Mouse (Mus musculus) cerebral cortex, adult 2 months (tissue): ENCODE data around the gene Cilp2.

Experiments
- WGBS: fragments of 180-500 bp; shearing (Covaris S2); methylation state at CpG from one replicate; pipeline ENCODE4 v1.1.7; 2018; 5-methylcytosine and 5-hydroxymethylcytosine counted together

Gene Cilp2

DNA sequence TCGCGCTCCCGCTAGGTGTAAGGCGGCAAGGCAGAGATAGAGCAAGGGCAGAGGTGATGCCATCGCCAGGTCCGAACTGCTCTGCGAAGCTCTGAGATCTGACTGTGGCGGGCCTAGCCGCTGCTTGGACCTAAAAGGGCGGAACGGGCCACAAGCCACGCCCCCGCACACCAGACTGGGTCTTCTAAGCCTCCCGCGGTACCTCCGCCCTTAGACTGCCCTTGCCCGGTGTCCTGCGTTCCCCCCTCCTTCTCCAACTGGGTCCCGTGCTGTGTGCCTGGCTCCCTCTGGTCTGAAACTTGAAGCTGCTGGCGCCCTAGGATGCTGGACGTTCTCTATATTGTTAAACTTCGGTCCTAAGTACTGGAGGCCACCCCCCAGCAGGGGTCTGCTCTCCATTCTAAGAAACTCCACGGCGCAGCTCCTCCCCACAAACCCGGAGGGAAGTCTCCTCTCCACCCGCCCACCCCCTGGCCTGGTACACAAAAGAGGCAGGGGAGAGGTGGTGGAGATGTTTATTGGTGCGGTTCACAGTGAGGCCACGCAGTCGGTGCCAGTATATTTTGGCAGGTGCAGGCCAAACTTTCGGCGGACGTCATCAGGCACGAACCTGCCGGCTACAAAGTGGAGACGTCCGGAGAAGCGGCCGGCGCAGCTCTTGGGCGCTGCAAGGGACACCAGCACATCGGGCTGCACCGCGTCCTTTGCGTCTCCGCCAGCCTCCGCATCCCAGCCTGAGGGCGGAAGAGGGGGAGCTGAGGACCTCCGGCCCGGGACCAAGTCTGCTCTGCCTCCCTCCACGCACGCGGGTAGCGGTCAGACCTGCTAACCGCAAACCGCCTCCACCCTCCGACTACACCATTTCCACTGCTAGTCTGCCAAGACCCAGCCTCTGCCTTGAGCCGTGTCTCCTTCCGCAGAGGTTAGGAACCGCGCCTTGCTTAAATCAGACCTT is at the start of gene Cilp2:
Cilp2 (minus strand) TSS at position 399 of the 955 bp plus-strand sequence.
- WGBS: 2% methylated on average over 60 of the region's 60 CpGs

DNA sequence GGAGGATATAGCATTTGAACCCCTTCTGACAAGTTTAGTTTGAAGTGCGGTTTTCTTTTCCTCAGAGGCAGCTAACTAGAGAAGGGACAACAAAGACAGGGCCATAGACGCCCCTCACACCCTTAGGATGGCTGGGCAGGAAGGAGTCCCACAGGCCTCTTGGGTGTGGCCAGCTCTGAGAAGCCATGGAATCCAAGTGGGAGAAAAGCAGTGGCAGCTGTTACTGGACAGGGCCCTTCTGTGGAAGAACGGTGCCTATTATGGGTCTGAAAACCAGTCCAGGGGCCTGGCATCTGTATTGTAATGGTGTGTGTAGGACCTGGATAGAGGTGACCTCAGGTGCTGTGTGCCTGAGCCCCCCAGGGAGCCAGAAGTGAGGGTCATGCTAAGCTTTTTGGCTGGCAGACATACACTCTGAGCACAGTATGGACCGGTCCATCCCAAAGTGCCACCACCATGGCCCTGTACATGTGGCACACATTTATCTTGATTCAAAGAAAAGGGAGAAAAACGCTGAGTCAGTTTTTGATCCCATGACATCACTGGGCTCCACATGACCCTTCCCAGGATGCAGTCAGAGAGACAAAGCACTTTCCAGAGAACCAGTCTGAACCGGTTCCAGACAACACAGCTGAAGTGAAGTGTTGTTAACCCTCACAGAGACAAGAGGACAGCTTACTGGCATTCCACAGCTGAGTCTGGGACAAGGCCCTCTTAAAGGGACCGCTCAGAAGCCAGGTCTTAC is 48.7 kb upstream of the Cilp2 start:
- 62% methylated on average over 7 of the region's 7 CpGs for WGBS

DNA sequence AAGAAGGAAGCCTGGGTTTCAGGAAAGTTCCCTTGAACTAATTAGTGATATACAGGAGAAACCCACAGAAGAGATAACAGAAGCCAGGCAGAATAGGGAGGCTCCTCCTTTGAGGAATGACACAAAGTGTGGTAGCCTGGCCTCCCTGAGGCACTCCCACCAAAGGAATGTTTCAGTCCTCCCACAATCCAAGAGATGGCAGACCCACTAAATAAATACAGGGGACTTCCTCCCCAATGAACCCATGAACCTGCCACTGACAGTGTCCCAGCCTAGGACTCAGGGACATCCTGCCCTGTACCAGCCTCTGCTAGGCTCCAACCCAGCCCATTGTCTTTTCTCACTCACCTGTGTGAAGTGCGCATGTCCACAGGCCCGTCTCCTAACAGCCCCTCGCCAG is 47.9 kb upstream of the Cilp2 start:
- WGBS: 95% methylated on average over 3 of the region's 3 CpGs

DNA sequence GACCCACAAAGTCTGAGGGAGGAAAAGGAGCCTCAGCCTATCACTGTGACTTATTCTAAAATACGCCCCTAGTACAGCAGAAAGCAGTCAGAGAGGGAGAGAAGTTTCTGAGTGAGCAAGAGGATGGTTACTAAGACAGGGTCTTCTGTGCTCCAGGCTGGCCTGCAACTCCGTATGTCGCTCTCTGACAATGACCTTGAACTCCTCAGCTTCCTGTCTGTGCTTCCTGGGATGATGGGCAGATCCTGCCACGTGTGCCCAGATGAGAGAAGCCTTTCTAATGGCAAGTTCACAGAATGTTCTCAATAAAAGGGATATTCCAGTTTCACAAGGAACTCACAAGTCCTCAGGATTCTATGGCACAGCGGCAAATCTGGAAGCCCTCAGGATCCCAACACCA is 47.1 kb upstream of the Cilp2 start:
- WGBS: 83% methylated on average over 5 of the region's 5 CpGs

DNA sequence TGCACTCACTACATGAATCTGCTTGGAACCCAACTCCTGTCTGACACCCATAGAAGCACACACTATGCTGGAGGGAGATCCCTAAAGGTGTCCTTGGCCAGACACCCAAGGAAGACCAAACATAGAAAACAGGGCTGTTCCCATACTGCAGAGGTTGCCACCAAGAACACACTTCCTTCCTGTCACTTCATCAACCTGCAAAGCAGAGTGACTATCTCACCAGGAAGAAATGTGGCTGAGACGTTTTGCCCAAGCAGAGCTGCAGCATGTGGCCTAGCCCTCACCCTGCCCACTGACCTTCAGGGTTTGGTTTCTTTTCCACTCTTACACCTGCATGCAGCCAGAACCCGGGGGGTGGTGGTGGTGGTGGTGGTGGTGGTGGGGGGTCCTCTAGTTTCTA is 46.3 kb upstream of the Cilp2 start:
- WGBS: 89% methylated on average over 2 of the region's 2 CpGs

DNA sequence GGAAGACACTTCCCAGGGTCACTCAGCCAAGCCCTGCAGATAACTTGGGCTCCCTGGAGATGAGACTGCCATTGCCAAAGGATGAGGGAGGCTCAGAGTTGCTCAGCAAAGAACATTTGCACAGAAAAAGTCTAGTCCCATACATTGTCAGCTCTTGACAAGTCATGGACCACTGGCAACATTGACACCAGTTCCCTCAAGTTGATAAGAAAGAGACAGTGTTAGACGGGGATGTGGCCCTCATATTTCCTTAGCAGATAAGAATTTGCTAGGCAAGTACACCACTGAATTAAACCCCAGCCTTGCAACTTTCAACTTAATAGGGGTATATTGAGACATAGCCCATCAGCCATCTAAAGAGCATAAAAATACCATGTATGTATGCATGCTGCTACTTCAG is 36.5 kb upstream of the Cilp2 start:
- 93% methylated on average over 1 of the region's 1 CpGs for WGBS

DNA sequence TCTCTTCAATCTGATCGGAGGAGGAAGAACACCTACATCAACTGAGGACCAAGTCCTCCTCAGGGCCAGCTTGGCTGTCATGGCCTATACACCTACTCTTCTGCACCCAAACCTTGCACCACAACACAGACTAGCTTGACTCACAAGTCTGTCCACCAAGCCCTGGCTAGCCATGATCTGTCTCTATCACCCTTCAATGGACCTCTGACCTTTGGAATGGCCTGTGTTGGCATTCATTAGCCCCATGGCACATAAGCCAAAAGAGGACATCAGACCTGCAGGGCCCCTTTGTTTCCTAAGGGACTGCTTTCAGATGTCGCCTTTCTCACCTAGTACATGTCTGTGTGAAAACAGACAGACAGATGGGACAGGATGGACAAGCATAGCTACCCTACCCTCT is 33.7 kb upstream of the Cilp2 start:
- 70% methylated on average over 2 of the region's 2 CpGs for WGBS

DNA sequence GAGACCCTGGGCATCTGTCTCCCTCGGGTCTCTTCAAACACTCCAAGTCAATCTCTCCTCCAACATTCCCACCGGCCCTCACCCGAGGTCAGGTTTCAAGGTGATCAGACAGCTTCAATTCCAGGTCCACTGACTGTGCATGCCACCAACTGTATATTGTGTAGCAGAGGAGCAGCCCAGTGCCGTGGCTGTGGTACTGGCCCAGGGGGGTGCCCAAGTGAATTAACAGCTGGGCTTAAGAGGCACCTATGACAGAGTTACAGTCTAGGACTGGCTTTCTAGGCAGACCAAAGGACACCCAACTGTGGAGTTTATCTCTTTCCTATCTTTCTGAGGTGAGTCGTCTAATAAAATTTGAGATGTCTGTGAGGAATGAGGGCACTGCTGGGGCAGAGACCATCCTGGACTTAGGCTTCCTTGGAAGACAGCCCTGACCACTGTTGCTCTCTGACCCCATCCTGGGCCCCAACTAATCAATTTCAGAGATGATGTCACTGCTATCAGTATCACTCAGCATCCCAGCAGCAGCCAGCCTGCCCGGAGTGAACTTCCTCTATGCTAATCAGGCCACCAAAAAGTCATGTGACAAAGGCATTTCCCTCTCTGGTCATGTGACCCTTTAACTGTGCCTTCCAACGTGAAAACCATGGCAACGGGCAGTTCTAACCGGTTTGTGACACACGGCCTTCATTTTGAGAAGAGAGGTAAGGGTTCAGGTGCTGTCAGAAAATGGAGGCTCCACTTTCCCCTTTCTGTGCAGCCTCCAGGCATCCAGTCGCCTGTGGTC is 32.6 kb upstream of the Cilp2 start:
- WGBS: 50% methylated on average over 11 of the region's 11 CpGs

DNA sequence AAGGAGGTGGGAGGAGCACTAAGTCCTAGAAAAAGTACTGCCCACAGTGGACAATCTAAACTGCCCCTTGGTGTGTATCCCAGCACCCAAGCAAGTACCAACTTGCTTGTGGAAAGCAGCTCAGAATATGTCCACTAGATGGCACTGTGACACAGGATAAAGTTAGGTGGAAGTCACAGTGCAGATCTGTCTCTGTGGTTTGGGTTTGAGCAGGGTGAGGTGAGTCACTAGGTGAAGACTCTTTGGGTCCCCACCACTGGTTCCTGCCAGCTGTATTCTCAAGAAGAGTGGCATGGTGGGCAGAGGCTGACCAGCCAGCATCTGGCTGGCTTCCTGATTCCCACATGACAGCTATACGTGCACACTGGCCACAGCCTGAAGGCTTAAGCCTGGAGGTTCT is 31.5 kb upstream of the Cilp2 start:
- 59% methylated on average over 1 of the region's 1 CpGs for WGBS

DNA sequence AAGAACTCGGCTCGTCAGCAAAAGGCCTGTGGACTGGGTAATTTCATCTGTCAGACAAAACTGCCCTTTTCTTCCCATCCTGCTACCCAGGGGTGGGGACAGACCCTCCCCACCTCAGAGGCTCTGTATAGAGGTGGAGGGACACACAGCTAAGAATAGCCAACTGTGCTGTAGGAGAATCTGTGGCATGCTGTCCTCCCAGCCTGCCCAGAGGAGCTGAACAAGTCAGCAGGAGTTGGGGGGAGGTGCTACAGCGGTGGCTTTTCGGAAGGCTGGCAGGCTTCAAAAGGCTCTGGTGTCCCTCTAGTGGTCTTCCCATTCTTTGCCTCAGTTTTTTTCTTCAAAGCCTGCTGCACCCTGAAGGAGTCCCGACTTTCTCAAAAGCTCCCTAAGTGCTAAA is 28.3 kb upstream of the Cilp2 start:
- 34% methylated on average over 5 of the region's 5 CpGs for WGBS

DNA sequence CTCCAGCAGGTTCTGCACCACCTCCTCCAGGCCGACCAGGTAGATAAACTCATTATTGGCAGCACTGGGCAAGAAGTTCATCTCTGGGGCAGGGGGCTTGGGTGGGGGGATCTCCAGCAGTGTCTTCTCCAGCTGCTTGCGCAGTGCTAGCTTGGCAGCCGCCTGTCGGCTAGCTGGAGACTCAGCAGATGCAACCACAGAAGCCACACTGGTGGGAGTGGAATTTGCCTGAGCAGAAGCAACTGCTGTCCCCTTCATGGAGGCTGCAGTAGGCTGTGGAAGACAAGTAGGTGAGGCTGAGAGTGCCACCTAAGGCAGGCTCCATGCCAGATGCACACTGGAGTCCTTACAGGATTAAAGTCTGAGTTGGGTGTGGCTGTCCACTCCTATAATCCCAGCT is 27.0 kb upstream of the Cilp2 start:
- WGBS: 80% methylated on average over 4 of the region's 4 CpGs

DNA sequence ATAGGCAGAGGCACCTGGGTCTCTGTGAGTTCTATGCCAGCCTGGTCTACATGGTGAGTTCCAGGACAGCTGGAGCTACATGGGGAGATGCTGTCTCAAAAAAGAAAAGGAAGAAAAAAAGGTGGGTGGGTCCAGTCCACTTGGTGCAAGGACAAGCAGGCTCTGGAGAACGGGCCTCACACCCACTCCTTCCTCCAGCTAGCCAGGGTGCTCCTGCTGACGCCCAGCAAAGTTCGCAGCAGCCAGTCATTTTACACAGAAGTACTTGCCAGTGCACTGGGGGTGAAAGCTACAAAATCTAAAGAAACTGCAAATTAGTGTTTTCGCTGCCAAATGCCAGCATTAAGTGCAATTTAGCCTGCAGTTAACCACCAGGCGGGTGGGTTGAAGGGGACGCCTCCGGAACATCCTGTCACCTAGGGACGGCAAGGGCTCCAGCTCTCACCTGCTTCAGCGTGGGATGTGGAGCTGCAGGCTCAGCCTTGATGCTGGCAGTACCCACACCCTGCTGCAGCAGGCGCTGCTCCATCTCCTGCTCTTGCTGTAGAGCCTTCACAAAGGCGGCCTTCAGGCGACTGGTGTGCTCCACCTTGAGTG is 25.1 kb upstream of the Cilp2 start:
- WGBS: 50% methylated on average over 12 of the region's 12 CpGs

DNA sequence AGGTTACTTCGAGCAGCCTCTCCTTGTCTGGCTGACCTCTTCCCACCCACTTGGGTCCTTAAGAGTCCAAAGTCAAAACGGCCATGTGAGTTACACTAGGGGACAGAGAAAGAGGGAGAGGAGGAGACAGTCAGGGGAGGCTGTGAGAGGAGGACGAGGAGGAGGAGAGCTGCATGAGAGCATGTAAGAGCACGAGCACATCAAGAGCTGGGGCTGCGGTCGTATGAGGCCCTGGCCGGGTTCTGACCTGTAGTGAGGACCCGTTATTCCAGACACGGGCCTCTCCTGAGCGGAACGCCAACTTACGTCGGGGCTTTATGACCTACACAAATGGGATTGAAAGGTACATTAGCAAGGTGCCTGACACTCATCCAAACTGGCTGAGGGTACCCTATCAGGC is 24.4 kb upstream of the Cilp2 start:
- 91% methylated on average over 13 of the region's 13 CpGs for WGBS

DNA sequence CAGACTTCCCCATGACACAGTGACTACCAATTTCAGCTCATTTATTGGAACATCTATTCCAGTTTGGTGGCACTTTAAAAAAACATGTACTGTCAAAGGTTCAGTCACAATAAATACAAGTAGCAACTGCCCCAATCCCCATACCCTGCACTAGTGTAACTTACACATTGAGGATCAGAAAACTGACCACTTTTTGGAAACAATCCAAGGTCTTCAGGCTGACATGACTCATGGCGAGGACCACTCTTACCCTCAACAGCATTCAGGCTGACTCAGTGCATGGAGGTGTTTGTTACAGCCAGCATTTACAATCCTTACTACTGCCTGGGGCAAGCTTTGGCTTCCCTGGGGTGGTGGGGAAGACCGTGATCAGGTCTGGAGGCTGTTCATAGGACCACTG is 19.6 kb upstream of the Cilp2 start:
- 92% methylated on average over 2 of the region's 2 CpGs for WGBS

DNA sequence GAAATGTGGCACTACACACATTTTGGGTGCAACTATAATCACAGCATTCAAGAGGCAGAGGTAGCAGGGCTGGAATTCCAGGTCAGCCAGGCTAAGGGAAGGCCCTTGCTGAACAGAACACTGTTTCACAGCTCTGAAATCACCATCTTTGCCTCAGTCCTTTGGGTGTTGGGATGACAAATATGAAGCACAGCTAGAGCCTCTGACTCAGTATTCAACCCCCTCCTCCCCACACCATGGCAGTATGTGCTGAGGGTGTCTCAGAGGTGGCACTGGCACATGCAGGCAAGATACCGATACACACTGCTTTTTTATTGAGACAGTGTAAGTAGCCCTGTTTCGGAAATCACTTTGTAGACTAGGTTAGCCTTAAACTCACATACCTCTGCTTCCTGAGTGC is 18.8 kb upstream of the Cilp2 start:
- WGBS: 70% methylated on average over 2 of the region's 2 CpGs

DNA sequence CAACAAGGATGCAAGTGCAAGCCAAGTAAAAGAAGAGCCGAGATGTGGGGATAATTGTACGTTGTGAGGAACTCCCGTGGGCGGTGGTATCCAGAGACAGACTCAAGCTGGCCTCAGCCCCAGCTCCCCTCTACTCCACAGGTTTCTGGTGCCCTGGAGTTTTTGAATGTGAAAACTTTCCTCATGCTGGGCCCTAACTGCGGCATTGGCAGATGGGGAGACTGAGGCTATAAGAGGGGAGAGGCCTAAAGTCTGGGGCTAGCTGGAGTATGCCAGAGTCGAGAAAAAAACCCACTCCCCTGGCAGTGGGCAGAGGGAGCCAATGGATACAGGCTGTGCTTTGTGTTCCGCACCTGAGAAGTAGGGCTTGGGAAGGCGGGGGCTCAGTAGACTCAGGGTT is 16.6 kb upstream of the Cilp2 start:
- WGBS: 75% methylated on average over 8 of the region's 8 CpGs

DNA sequence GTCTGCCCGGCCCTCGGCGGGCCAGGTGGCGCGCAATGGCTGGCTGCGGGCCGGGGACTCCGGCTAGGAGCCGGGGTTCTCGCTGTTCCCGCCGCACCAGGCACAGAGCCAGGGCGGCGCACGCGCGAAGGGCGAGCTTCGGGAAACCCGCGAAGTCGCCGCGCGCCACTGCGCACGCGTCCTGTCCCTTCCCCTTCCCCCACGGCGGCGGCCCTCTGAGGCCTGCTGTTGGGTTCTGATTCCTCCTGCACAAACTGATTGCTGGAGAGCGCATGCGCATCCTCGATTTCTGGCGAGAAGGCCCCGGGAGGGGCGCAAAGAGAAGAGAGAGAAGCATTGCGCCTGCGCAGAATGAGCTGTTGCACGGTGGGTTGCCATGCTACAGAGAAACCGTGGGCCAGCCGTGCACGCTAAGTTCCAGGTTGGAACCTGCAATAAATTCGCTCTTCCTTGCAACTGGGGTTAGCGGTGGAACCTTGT is 15.6 kb upstream of the Cilp2 start:
- WGBS: under 1% methylated on average over 45 of the region's 45 CpGs

DNA sequence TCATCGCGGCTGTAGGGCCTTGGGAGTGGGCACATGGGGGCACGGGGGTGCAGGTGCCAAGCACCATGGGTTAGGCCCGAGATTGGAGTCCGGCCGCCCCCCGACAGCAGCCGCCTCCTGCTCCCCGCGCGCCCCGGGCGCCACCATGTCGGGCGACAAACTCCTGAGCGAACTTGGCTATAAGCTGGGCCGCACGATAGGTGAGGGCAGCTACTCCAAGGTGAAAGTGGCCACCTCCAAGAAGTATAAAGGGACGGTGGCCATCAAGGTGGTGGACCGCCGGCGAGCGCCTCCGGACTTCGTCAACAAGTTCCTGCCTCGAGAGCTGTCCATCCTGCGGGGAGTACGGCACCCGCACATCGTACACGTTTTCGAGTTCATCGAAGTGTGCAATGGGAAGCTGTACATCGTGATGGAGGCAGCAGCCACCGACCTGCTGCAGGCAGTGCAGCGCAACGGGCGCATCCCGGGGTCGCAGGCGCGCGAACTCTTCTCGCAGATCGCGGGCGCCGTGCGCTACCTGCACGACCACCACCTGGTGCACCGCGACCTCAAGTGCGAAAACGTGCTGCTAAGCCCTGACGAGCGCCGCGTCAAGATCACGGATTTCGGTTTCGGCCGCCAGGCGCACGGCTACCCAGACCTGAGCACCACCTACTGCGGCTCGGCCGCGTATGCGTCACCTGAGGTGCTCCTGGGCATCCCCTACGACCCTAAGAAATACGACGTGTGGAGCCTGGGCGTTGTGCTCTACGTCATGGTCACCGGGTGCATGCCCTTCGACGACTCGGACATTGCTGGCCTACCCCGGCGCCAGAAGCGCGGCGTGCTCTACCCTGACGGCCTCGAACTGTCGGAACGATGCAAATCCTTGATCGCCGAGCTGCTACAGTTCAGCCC is 14.9 kb upstream of the Cilp2 start, which contains the start of the genes Tssk6, Ndufa13 and Yjefn3:
Tssk6 (plus strand) TSS at position 22 of the 900 bp plus-strand sequence.
Ndufa13 (minus strand) TSS at position 396 of the 900 bp plus-strand sequence.
Yjefn3 (minus strand) TSS at position 550 of the 900 bp plus-strand sequence.
- 4% methylated on average over 89 of the region's 89 CpGs for WGBS

DNA sequence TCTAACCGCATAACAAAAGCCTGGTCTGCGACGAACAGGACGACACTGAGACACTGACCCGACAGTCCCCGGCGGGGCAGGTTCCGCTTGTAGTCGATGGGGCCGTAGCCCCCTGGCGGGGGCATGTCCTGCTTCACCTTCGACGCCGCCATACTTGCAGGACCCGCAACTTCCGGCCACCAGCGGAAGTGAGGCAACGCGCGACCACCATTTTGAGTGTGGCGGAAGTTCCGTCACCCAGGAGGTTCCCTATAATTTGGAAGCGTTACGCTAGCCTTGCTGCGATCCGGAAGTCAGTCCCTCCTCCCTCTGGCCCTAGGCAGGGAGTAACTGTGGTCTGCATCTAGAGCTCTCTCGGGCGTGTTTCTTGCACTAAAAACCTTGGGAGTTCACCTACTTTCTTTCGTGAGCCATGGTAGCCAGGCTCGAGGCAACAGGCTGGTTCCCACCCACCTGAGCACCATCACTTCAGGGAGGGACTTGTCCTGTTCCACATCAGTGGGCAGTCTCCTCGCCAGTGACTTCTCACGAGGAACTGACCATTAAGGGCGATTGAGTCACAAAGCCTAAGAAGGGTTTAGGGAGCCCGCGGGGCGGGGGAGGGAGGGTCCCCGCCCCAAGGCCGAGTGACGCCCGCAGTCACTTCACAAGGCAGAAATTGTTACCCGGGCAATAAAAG is 14.1 kb upstream of the Cilp2 start:
- WGBS: 2% methylated on average over 41 of the region's 41 CpGs
